Mouse (Mus musculus) liver, embryonic 14.5 days (tissue): Measurements from ENCODE around the gene Syne3.

Experiments used
- CTCF ChIP-seq: IDR thresholded peaks from 2 replicates; pipeline ENCODE4 v1.5.1; 2016; ENCODE audit warnings: antibody characterized with exemption, low read depth, control low read depth
- EP300 ChIP-seq: IDR thresholded peaks from 2 replicates; pipeline ENCODE4 v1.6.1; 2016; ENCODE audit warnings: antibody characterized with exemption, low read depth

DNA sequence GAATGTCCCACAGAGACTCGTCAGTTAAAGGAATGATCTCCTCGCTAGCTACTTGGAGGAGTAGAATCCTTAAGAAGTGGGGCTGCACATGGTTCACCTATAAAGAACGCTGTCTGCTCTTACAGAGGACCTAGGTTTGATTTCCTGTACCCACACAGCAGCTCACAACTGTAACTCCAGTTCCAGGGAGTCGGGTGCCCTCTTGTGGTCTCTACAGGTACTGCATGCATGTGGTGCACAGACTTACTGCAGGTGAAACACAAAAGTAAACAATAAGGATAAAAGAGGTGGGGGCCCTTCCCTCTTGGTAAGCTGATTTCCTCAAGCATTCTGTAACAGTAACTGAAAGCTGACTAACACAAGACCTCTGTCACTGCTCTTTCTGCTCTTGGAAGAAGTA lies 73.4 kb downstream of the Syne3 start:
- TF ChIP-seq CTCF (peak; percentile 90), EP300 (no peak)
